Mouse (Mus musculus) embryonic facial prominence, embryonic 14.5 days (tissue): ENCODE results near the gene Vwa8. TPM values are rescaled to one million over a fixed set of nuclear protein-coding genes. Genes with fewer than 3 reads are reported as not detected.

Source experiments
- ATAC-seq: fragments of 200-750 bp; cut with Nextera tagmentation; 2 replicates; pipeline ENCODE4 v1.8.0; 2017; ENCODE audit warnings: low read depth, moderate number of reproducible peaks, moderate TSS enrichment
- DNase-seq: peaks from one replicate; pipeline ENCODE4 v3.0.0-alpha.2; 2015; ENCODE audit warnings: low spot score
- H3K27ac ChIP-seq: fragments of 300-500 bp; sonication (generic); replicated peaks from 2 replicates; pipeline ENCODE4 v1.5.1; 2014; ENCODE audit warnings: low read depth, mild to moderate bottlenecking, low read length, moderate library complexity
- H3K27me3 ChIP-seq: fragments of 300-500 bp; sonication (generic); replicated peaks from 2 replicates; pipeline ENCODE4 v1.6.1; 2014; ENCODE audit warnings: low read length; ENCODE audit not compliant: control insufficient read depth, insufficient read depth
- H3K36me3 ChIP-seq: fragments of 300-500 bp; sonication (generic); 2 replicates; pipeline ENCODE4 v1.6.1; 2014; ENCODE audit warnings: low read length, mixed read lengths; ENCODE audit not compliant: control insufficient read depth, insufficient read depth
- H3K4me1 ChIP-seq: fragments of 300-500 bp; sonication (generic); 2 replicates; pipeline ENCODE4 v1.6.1; 2014; ENCODE audit warnings: antibody characterized with exemption, low read length; ENCODE audit not compliant: control insufficient read depth, insufficient read depth
- H3K4me2 ChIP-seq: fragments of 300-500 bp; sonication (generic); 2 replicates; pipeline ENCODE4 v1.6.1; 2014; ENCODE audit warnings: low read depth, mild to moderate bottlenecking, low read length, moderate library complexity, mixed read lengths
- H3K4me3 ChIP-seq: fragments of 300-500 bp; sonication (generic); 2 replicates; pipeline ENCODE4 v1.5.1; 2014; ENCODE audit warnings: low read depth, mild to moderate bottlenecking, low read length
- H3K9ac ChIP-seq: fragments of 300-500 bp; sonication (generic); 2 replicates; pipeline ENCODE4 v1.6.1; 2014; ENCODE audit warnings: low read depth, mild to moderate bottlenecking, low read length, moderate library complexity, mixed read lengths
- H3K9me3 ChIP-seq: fragments of 300-500 bp; sonication (generic); 2 replicates; pipeline ENCODE4 v1.6.1; 2016; ENCODE audit warnings: low read length; ENCODE audit not compliant: control insufficient read depth
- WGBS: fragments of 180-500 bp; shearing (Covaris S2); extraction: QIAGEN DNeasy Blood & Tissue Kit; methylation state at CpG from one replicate; pipeline ENCODE4 v1.1.7; 2014; 5-methylcytosine and 5-hydroxymethylcytosine counted together
- polyA plus RNA-seq: library from polyadenylated mRNA; unstranded; fragments of >200 nt; fragmentation: Nextera tagmentation; extraction: Ambion mirVana; gene quantifications from 2 replicates; pipeline ENCODE4 v1.2.1, GENCODE M21; 2014

The Vwa8 gene
- polyA plus RNA-seq, 1 experiment from 2014 or later: 11.7 TPM

DNA sequence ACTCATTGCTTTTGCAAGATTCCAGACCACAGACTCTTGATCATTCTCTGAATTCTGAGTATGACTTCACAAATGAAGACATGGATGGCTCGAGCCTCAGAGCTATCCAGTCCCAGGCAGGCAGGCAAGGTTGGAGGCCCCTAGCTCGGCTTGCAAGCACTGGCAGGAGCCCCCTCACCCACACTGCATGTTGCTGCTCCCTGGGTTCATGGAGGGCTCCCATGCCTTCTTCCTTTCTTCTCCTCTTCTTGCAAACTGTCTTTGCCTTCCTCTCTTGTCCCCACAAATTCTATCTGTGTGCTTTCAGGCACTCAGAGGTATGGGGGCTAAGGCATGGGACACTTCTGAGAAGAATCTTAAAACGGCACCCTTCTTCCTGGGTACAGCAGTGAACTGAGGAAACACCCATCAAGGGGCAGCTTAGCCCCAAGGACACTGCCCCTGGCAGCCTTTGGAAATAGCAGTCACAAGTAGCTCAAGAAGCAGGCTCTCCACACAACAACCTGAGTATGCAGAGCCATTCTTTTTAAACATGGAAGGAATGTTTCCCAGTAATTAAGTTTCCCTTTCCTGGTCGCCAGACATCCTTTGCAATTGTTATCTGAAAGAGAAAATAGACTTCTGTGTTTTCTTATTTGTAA lies 354.0 kb downstream of the Vwa8 start:
- no peak overlapping the region for H3K4me3 ChIP-seq
- H3K9me3 ChIP-seq: no peaks in the 10 kb centered on the region
- H3K9ac ChIP-seq: no peak overlapping the region
- H3K27ac ChIP-seq: peak overlapping the region; percentile 69
- H3K4me1 ChIP-seq: peaks cover 56% of the 10 kb centered on the region
- peak overlapping the region; percentile 21; the same call in 1 of the 2 replicates for H3K4me2 ChIP-seq
- ATAC-seq (no peak), DNase-seq (no peak)
- no peaks in the 10 kb centered on the region for H3K36me3 ChIP-seq
- 37% methylated on average over 4 of the region's 4 CpGs for WGBS
- H3K27me3 ChIP-seq: no peaks in the 10 kb centered on the region

DNA sequence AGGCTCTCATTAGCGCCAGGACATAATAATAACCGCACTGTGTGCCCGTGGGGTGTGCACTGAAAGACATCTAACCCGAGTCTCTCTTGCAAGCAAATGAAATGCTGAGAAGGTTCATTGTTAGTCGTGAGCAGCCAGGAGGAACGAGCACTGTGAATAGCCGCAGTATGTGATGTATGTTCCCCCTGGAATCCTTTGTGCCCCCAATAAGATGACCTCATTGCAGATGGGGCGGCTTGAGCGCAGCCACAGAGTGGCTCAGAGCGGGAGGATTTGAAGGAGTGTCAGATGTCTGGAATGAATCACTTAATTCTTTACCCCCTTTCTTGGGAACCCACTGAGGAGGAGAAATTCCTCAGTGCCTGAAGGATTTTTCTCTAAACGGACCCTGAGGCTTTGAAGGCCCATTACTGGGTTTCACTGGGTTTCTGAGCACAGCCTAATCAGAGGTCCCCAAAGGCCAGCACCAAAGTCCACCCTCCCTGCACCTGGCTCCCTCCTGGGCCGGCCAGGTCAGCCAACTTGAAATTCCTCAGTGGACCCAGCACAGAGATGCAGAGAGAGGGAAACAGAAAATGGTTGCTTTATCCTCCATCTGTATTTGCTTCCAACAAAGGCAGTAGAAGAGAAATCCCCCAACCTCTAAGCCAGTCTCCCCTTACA lies 354.8 kb downstream of the Vwa8 start:
- Histone ChIP-seq H3K4me1 (peaks cover 56% of the 10 kb centered on the region), H3K4me2 (peak overlapping the region; percentile 21; the same call in 1 of the 2 replicates), H3K27ac (peak overlapping the region; percentile 69), H3K36me3 (no peaks in the 10 kb centered on the region), H3K4me3 (no peak overlapping the region), H3K9me3 (no peaks in the 10 kb centered on the region), H3K27me3 (no peaks in the 10 kb centered on the region), H3K9ac (peak overlapping the region; percentile 15; the same call in 1 of the 2 replicates)
- WGBS: 12% methylated on average over 12 of the region's 12 CpGs
- ATAC-seq: peak; percentile 87
- DNase-seq: peak; percentile 91

DNA sequence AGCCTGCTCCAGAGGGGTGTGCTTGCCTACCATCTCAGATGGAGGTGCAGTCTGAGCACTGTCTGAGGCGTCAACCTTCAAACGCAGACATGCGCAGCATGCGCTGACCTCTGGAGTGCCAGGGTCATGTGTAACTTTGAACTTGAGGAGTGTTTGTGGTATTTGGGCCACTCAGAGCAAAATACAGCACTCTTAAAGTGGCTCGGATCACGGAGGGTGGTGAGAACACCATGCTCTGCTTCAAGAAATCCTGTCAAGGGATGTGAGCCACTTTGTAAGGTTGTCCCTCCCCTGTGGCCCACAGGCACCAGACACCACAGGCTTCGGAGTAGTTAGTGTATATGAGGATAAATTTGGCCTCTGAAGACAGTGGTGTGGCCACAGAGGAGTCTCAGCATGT lies 356.0 kb downstream of the Vwa8 start:
- Histone ChIP-seq H3K36me3 (no peaks in the 10 kb centered on the region), H3K27ac (no peak overlapping the region), H3K4me2 (no peak overlapping the region), H3K4me3 (no peak overlapping the region), H3K9me3 (no peaks in the 10 kb centered on the region), H3K4me1 (peaks cover 51% of the 10 kb centered on the region), H3K27me3 (no peaks in the 10 kb centered on the region), H3K9ac (no peak overlapping the region)
- ATAC-seq: no peak
- DNase-seq: no peak
- 85% methylated on average over 7 of the region's 7 CpGs for WGBS

DNA sequence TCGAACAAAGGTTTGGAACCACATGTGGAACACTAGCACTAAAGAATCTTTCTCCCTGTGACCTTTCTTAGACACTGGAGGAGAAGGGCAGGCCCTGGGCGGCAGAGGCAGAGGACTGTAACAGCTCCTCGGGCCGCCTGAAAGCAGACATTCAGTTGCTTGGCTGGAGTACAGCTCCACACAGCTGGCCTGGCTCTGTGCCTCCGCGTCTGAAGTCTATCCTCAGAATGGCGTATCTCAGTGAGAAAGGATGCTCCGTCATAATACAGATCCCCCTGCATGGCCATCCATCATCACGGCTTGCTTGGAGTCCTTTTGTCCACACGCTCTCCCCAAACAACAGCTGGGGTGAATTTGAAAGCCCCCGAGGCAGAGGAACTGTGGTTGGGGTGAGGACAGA lies 357.4 kb downstream of the Vwa8 start:
- 16% methylated on average over 11 of the region's 11 CpGs for WGBS
- DNase-seq (peak; percentile 91), ATAC-seq (peak; percentile 81)
- Histone ChIP-seq H3K36me3 (no peaks in the 10 kb centered on the region), H3K4me2 (0 out of 2 replicates have a peak overlapping the region, but pooled peaks have one; percentile 5), H3K27me3 (no peaks in the 10 kb centered on the region), H3K4me1 (peaks cover 40% of the 10 kb centered on the region), H3K27ac (peak overlapping the region; percentile 70; the same call in 1 of the 2 replicates), H3K9me3 (no peaks in the 10 kb centered on the region), H3K4me3 (no peak overlapping the region), H3K9ac (no peak overlapping the region)

DNA sequence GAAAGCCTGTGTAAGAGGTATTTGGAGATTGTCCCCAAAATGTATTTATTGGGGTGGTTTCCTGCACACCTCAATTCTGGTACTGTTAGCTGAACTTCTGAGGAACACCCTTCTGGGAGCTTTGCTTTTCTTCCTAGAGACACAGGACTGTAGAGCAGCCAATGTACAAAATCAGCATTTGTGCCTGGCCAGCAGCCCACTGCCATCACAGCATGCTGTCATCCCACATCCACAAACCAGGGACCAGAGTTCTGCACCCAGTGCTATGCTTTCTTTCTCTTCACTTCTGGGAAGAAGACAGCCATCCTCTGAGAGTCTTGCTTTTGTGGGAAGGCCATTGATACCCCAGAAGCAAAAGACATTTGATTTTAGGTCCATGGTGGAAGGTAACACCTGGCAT lies 359.6 kb downstream of the Vwa8 start:
- H3K4me1 ChIP-seq: peaks cover 28% of the 10 kb centered on the region
- no peaks in the 10 kb centered on the region for H3K36me3 ChIP-seq
- no peaks in the 10 kb centered on the region for H3K27me3 ChIP-seq
- no peak for ATAC-seq
- DNase-seq: no peak
- H3K9ac ChIP-seq: no peak overlapping the region
- no peak overlapping the region for H3K4me3 ChIP-seq
- no peaks in the 10 kb centered on the region for H3K9me3 ChIP-seq
- no peak overlapping the region for H3K4me2 ChIP-seq
- no peak overlapping the region for H3K27ac ChIP-seq

DNA sequence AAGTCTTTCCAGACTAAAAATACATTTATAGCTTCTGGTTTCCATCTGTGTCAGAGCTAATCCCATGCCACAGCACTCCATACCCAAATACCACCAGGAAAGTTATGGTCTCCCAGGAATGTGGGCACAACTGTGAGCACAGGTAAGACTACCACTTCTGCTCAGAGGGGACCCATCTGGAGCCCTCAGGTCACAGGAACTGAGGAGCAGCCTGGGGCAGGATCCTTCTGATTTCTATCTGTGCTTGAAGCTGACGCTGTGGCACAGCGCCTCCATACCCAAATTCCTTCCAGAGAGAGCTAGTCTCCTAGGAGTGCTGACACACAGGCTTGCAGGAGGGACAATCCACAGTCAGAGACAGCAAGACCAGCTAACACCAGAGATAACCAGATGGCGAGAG lies 361.0 kb downstream of the Vwa8 start:
- Histone ChIP-seq H3K27me3 (no peaks in the 10 kb centered on the region), H3K27ac (no peak overlapping the region), H3K4me2 (no peak overlapping the region), H3K4me1 (peaks cover 15% of the 10 kb centered on the region), H3K36me3 (no peaks in the 10 kb centered on the region), H3K9me3 (no peaks in the 10 kb centered on the region), H3K4me3 (no peak overlapping the region), H3K9ac (no peak overlapping the region)
- no peak for DNase-seq
- WGBS: 82% methylated on average over 3 of the region's 3 CpGs
- no peak for ATAC-seq

DNA sequence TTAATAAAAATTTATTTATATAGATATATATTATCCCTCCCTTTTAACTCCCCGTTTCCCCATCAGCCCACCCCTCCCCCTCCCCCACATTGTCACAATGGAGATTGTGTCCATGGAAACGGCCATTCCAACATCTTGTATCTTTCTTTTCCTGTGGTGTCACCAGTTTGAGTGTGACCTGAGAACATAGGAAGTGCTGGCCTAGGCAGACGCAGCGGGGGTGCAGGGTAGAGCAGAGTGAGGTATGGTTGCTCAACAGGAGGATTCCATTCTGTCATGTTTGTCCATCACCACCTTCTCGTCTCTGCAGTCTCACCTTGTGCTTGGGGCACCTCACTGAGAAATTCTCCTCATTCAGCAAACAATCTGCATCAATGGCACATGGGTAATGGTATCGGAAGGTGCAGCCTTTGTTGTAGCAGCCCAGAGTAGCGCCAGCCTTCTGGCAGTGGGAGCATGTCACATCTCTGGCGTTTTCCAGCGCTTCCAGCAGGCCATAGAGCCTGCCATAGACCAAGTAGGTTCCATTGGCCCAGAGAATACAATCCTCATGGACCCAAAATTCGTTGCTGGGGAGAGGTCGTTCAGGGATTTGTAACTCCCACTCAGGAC lies 363.6 kb downstream of the Vwa8 start:
- no peak for ATAC-seq
- Histone ChIP-seq H3K9ac (no peak overlapping the region), H3K27me3 (no peaks in the 10 kb centered on the region), H3K4me1 (peaks cover 4% of the 10 kb centered on the region; the same call in 1 of the 2 replicates), H3K4me2 (no peak overlapping the region), H3K4me3 (no peak overlapping the region), H3K9me3 (no peaks in the 10 kb centered on the region), H3K36me3 (no peaks in the 10 kb centered on the region), H3K27ac (no peak overlapping the region)
- no peak for DNase-seq
- WGBS: 82% methylated on average over 11 of the region's 11 CpGs

DNA sequence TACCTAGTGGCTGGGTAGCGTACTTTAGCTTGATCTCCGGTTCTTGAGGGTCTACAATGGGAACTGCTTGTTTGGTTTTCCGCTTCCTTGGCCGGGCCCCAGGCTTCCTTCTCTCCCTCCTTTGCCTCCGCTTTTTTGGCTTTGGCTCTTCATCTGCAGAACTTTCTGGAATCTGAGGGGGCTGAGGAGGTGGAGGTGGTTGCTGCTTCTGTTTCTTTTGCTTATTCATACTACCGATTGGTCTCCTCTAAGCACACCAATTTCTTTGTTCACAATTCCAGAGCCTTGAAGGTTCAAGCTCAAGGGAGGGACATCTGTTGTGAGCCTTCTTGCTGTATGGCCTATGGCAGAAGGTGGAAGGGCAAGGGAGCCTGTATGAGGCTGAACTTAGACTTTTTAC lies 365.3 kb downstream of the Vwa8 start:
- ATAC-seq (no peak), DNase-seq (no peak)
- no peaks in the 10 kb centered on the region for H3K27me3 ChIP-seq
- no peak overlapping the region for H3K4me2 ChIP-seq
- WGBS: 82% methylated on average over 6 of the region's 6 CpGs
- peaks cover 4% of the 10 kb centered on the region; the same call in 1 of the 2 replicates for H3K4me1 ChIP-seq
- H3K36me3 ChIP-seq: no peaks in the 10 kb centered on the region
- no peaks in the 10 kb centered on the region for H3K9me3 ChIP-seq
- H3K4me3 ChIP-seq: no peak overlapping the region
- no peak overlapping the region for H3K27ac ChIP-seq
- H3K9ac ChIP-seq: no peak overlapping the region
